Mouse (Mus musculus) kidney, adult 2 months (tissue): ENCODE data around the gene Morc1.

Source experiments
- CTCF ChIP-seq: fragments of 200-500 bp; conservative IDR thresholded peaks from 2 replicates; pipeline ENCODE4 v1.5.1; 2011; ENCODE audit warnings: low read depth, mild to moderate bottlenecking, control low read depth, low read length, moderate library complexity, mixed read lengths; ENCODE audit not compliant: insufficient read depth, insufficient read length
- POLR2A ChIP-seq: fragments of 200-500 bp; IDR thresholded peaks from one replicate; pipeline ENCODE4 v1.6.1; 2011; ENCODE audit warnings: low read depth, low read length, control low read depth

GRCm38 (mm10) chr16:48431027-48431426 is at the start of gene Morc1:
- TF ChIP-seq POLR2A = no peak
- no peak for TF ChIP-seq CTCF
